Mouse (Mus musculus): ENCODE data around the gene Gnaz. TPM values are rescaled to one million over a fixed set of nuclear protein-coding genes. Genes with fewer than 3 reads are reported as not detected.

The Gnaz gene
- total RNA-seq, 2 experiments from 2014 or later: 164 TPM

GRCm38 (mm10) chr10:74952830-74953443, 14.0 kb upstream of the Gnaz start:
- no peak for DNase-seq (ENCODE audit: extremely low spot score in 1 of 2, low spot score in 2 of 2)
- intact Hi-C loops (cut with DNase I): no loop called here

GRCm38 (mm10) chr10:74964380-74964779, 2.6 kb upstream of the Gnaz start:
- intact Hi-C loops (cut with DNase I): no loop called here
- DNase-seq (ENCODE audit: extremely low spot score in 1 of 2, low spot score in 2 of 2): no peak

GRCm38 (mm10) chr10:74967651-74968267, 782 bp downstream of the Gnaz start:
- intact Hi-C loops (cut with DNase I): loop anchor here (5.0 kb wide), 1 partner anchor 50 kb away; no protein-coding TSS in a partner anchor
- DNase-seq (ENCODE audit: extremely low spot score in 1 of 2, low spot score in 2 of 2): peak in 1 of 2 experiments; percentile 53

GRCm38 (mm10) chr10:74969266-74969665, 2.3 kb downstream of the Gnaz start:
- no peak for DNase-seq (ENCODE audit: extremely low spot score in 1 of 2, low spot score in 2 of 2)
- intact Hi-C loops (cut with DNase I): loop anchor here (5.0 kb wide), 1 partner anchor 48 kb away; no protein-coding TSS in a partner anchor

- intact Hi-C loops (cut with DNase I): no loop called here
- DNase-seq (ENCODE audit: extremely low spot score in 1 of 2, low spot score in 2 of 2): peak in 1 of 2 experiments; percentile 44
Observed at GRCm38 (mm10) chr10:74973026-74973425, 6.0 kb downstream of the Gnaz start.

- no peak for DNase-seq (ENCODE audit: extremely low spot score in 1 of 2, low spot score in 2 of 2)
- intact Hi-C loops (cut with DNase I): no loop called here
Observed at GRCm38 (mm10) chr10:74975626-74976025, 8.6 kb downstream of the Gnaz start.

GRCm38 (mm10) chr10:74976429-74976828, 9.5 kb downstream of the Gnaz start:
- DNase-seq (ENCODE audit: extremely low spot score in 1 of 2, low spot score in 2 of 2): no peak
- intact Hi-C loops (cut with DNase I): no loop called here

- intact Hi-C loops (cut with DNase I): no loop called here
- no peak for DNase-seq (ENCODE audit: extremely low spot score in 1 of 2, low spot score in 2 of 2)
Observed at GRCm38 (mm10) chr10:74978056-74978455, 11.1 kb downstream of the Gnaz start.

- DNase-seq (ENCODE audit: extremely low spot score in 1 of 2, low spot score in 2 of 2): no peak
- intact Hi-C loops (cut with DNase I): no loop called here
Observed at GRCm38 (mm10) chr10:74981159-74981558, 14.2 kb downstream of the Gnaz start.

- DNase-seq (ENCODE audit: extremely low spot score in 1 of 2, low spot score in 2 of 2): no peak
- intact Hi-C loops (cut with DNase I): no loop called here
Observed at GRCm38 (mm10) chr10:74983176-74983575, 16.2 kb downstream of the Gnaz start.

- intact Hi-C loops (cut with DNase I): no loop called here
- no peak for DNase-seq (ENCODE audit: extremely low spot score in 1 of 2, low spot score in 2 of 2)
Observed at GRCm38 (mm10) chr10:74987698-74988470, 20.9 kb downstream of the Gnaz start.

- intact Hi-C loops (cut with DNase I): no loop called here
- DNase-seq (ENCODE audit: extremely low spot score in 1 of 2, low spot score in 2 of 2): peak in 1 of 2 experiments; percentile 41
Observed at GRCm38 (mm10) chr10:74989814-74990213, 22.8 kb downstream of the Gnaz start.

GRCm38 (mm10) chr10:74990584-74991322, 23.8 kb downstream of the Gnaz start:
- intact Hi-C loops (cut with DNase I): no loop called here

GRCm38 (mm10) chr10:74994863-74995262, 27.9 kb downstream of the Gnaz start:
- intact Hi-C loops (cut with DNase I): no loop called here

More at GRCm38 (mm10) chr10:74990584-74991322, 23.8 kb downstream of the Gnaz start:
- DNase-seq (ENCODE audit: extremely low spot score in 1 of 2, low spot score in 2 of 2): no peak

GRCm38 (mm10) chr10:74995377-74995776, 28.4 kb downstream of the Gnaz start:
- intact Hi-C loops (cut with DNase I): no loop called here
- DNase-seq (ENCODE audit: extremely low spot score in 1 of 2, low spot score in 2 of 2): peak; percentile 32 to 75

More at GRCm38 (mm10) chr10:74994863-74995262, 27.9 kb downstream of the Gnaz start:
- DNase-seq (ENCODE audit: extremely low spot score in 1 of 2, low spot score in 2 of 2): no peak

GRCm38 (mm10) chr10:75001391-75001790, 34.4 kb downstream of the Gnaz start:
- intact Hi-C loops (cut with DNase I): no loop called here
- DNase-seq (ENCODE audit: extremely low spot score in 1 of 2, low spot score in 2 of 2): no peak

- DNase-seq (ENCODE audit: extremely low spot score in 1 of 2, low spot score in 2 of 2): no peak
- intact Hi-C loops (cut with DNase I): no loop called here
Observed at GRCm38 (mm10) chr10:75004067-75004466, 37.1 kb downstream of the Gnaz start.

GRCm38 (mm10) chr10:75006889-75007662, 40.1 kb downstream of the Gnaz start:
- intact Hi-C loops (cut with DNase I): no loop called here
- peak; percentile 61 to 62 for DNase-seq (ENCODE audit: extremely low spot score in 1 of 2, low spot score in 2 of 2)

Data from left cerebral cortex, postnatal 10 days (tissue).